17 mouse cellular contexts compared by ENCODE assay signal in the genomic region with DNA sequence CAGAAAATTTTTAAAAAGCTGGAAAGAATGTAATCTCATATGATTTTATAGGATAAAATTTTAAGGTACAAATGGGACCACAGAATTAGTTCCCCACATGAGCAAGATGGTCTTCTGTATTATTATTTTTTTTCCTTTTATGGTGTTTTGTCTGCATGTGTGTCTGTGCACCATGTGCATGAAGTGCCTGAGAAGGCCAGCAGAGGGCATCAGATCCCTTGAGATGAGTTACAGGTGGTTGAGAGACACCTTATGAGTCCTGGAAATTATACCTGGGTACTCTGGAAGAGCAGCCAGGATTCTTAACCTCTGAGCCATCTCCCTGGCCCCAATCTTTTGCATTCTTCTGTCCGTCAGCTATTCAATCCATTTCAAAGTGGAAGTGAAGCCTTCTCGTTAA. TPM values are rescaled to one million over a fixed set of nuclear protein-coding genes. Genes with fewer than 3 reads are reported as not detected.
A peak's percentile ranks its signal among the peaks of the same experiment; 100 is the strongest.
DNase-seq lines count a peak whose midpoint lies in the region; ATAC-seq and TF ChIP-seq lines count a peak whose summit lies in the region.
"Had no signal": no experiment of that assay in that cellular context is flagged by ENCODE, and none has a peak within 500 bp of the region (broad histone marks: within the 10 kb centered on the region; RNA-seq: fewer than 3 reads in every experiment).

No protein-coding gene starts in this region.

- no peak for ATAC-seq in hindbrain, postnatal 0 days
- ATAC-seq in hindbrain, embryonic 16.5 days: no peak
- ATAC-seq: inflammation-experienced regulatory T-cells, adult 6 months; midbrain, embryonic 13.5 days had no signal

- no peaks in the 10 kb centered on the region for H3K9me3 ChIP-seq in hindbrain, postnatal 0 days (ENCODE audit: low read length)
- H3K9me3 ChIP-seq in hindbrain, embryonic 16.5 days (ENCODE audit: control insufficient read depth, low read length): no peaks in the 10 kb centered on the region
- H3K9me3 ChIP-seq: midbrain, embryonic 13.5 days had no signal

- H3K4me3 ChIP-seq in hindbrain, postnatal 0 days (ENCODE audit: low read length): no peak overlapping the region
- no peak overlapping the region for H3K4me3 ChIP-seq in hindbrain, embryonic 16.5 days (ENCODE audit: low read length)
- H3K4me3 ChIP-seq: heart, embryonic 13.5 days; midbrain, embryonic 13.5 days had no signal

- no peak for TF ChIP-seq POLR2A in brain, embryonic 14.5 days (IDR thresholded peaks at IDR 0.05; ENCODE audit: borderline replicate concordance, extremely low read depth, insufficient read depth, insufficient read length, poor library complexity, severe bottlenecking)

- H3K4me2 ChIP-seq in hindbrain, postnatal 0 days (ENCODE audit: low read depth, low read length): no peak overlapping the region
- no peak overlapping the region for H3K4me2 ChIP-seq in hindbrain, embryonic 16.5 days (ENCODE audit: low read length)
- H3K4me2 ChIP-seq: heart, embryonic 13.5 days; midbrain, embryonic 13.5 days had no signal

- H3K27ac ChIP-seq in hindbrain, postnatal 0 days: no peak overlapping the region
- H3K27ac ChIP-seq in hindbrain, embryonic 16.5 days (ENCODE audit: low read depth, low read length): no peak overlapping the region
- H3K27ac ChIP-seq: heart, embryonic 13.5 days; midbrain, embryonic 13.5 days had no signal

- 92% methylated on average over 2 of the region's 2 CpGs for WGBS in hindbrain, postnatal 0 days
- WGBS in hindbrain, embryonic 16.5 days: 92% methylated on average over 2 of the region's 2 CpGs

- no peaks in the 10 kb centered on the region for H3K36me3 ChIP-seq in hindbrain, postnatal 0 days (ENCODE audit: insufficient read depth, low read length)
- no peaks in the 10 kb centered on the region for H3K36me3 ChIP-seq in hindbrain, embryonic 16.5 days (ENCODE audit: control insufficient read depth, insufficient read depth, low read length)
- H3K36me3 ChIP-seq: heart, embryonic 13.5 days; midbrain, embryonic 13.5 days had no signal

- no peak overlapping the region for H3K9ac ChIP-seq in hindbrain, postnatal 0 days (replicated peaks; ENCODE audit: low read length)
- no peak overlapping the region for H3K9ac ChIP-seq in hindbrain, embryonic 16.5 days (ENCODE audit: low read depth, low read length)
- H3K9ac ChIP-seq: heart, embryonic 13.5 days; midbrain, embryonic 13.5 days had no signal

- DNase-seq in hindbrain, postnatal 0 days (ENCODE audit: low spot score): no peak
- peak; percentile 14 for DNase-seq in thymus, postnatal 4 days
- DNase-seq in thymus, postnatal 36 days: no peak
- DNase-seq in brain, embryonic 14.5 days (ENCODE audit: low read depth): no peak
- DNase-seq in adipocyte (ENCODE audit: low spot score): no peak
- DNase-seq in left cerebral cortex, postnatal 25 days (ENCODE audit: low spot score in 2 of 2): no peak
- no peak for DNase-seq in spleen, adult 12 weeks (ENCODE audit: low spot score)
- DNase-seq: adrenal gland, postnatal 14 days; cerebellum, postnatal 36 days; gastrocnemius, postnatal 14 days; heart, postnatal 4 days; left cerebral cortex, postnatal 4 days; lung, postnatal 4 days had no signal

- 0 out of 2 replicates have a peak, but pooled peaks have one; percentile 3 for TF ChIP-seq CTCF in hindbrain, postnatal 0 days (IDR thresholded peaks at IDR 0.05; ENCODE audit: low read depth)
- TF ChIP-seq CTCF in brain, embryonic 14.5 days (IDR thresholded peaks at IDR 0.05; ENCODE audit: borderline replicate concordance, extremely low read depth, insufficient read depth, insufficient read length): peak; percentile 12; the same call in 1 of the 2 replicates

- H3K27me3 ChIP-seq in hindbrain, postnatal 0 days (ENCODE audit: insufficient read depth, low read length): no peaks in the 10 kb centered on the region
- H3K27me3 ChIP-seq in hindbrain, embryonic 16.5 days (replicated peaks; ENCODE audit: control insufficient read depth, insufficient read depth, low read length): no peaks in the 10 kb centered on the region

- H3K4me1 ChIP-seq in hindbrain, postnatal 0 days (ENCODE audit: insufficient read depth, low read length): no peaks in the 10 kb centered on the region
- H3K4me1 ChIP-seq in hindbrain, embryonic 16.5 days (ENCODE audit: control insufficient read depth, insufficient read depth, low read depth, low read length): no peaks in the 10 kb centered on the region; the same call in 1 of the 2 replicates
- H3K4me1 ChIP-seq: heart, embryonic 13.5 days; midbrain, embryonic 13.5 days had no signal

- intact Hi-C loops in left cerebral cortex, postnatal 25 days (cut with DNase I): no loop called here

RNA-seq across cellular contexts. Expression of gene Psmb2, which starts 10.4 kb away (rescaled TPM):
- 164 and 207 TPM in 2 replicates for total RNA-seq in hindbrain, postnatal 0 days (2014; rRNA removed)
- polyA plus RNA-seq in hindbrain, postnatal 0 days (2015; fragmentation: Nextera tagmentation; extraction: Ambion mirVana): 465 and 473 TPM in 2 replicates
- polyA plus RNA-seq in hindbrain, embryonic 16.5 days (2015; fragmentation: Nextera tagmentation; extraction: Ambion mirVana): 399 and 420 TPM in 2 replicates
- 253 and 284 TPM in 2 replicates for polyA plus RNA-seq in brain, embryonic 14.5 days (2012; rRNA removed)
- total RNA-seq in left cerebral cortex, postnatal 25 days (2021): 10 to 100 TPM; 92.5 to 93.7 TPM

RNA-seq across cellular contexts. Expression of gene 5730409E04Rik, which starts 57.5 kb away (rescaled TPM):
- 74.9 and 93.8 TPM in 2 replicates for total RNA-seq in hindbrain, postnatal 0 days (2014; rRNA removed)
- 28.7 and 30.2 TPM in 2 replicates for polyA plus RNA-seq in hindbrain, postnatal 0 days (2015; fragmentation: Nextera tagmentation; extraction: Ambion mirVana)
- polyA plus RNA-seq in hindbrain, embryonic 16.5 days (2015; fragmentation: Nextera tagmentation; extraction: Ambion mirVana): 14.0 and 22.1 TPM in 2 replicates
- 10.4 and 19.2 TPM in 2 replicates for polyA plus RNA-seq in brain, embryonic 14.5 days (2012; rRNA removed)
- total RNA-seq in left cerebral cortex, postnatal 25 days (2021): 10 to 100 TPM; 74.8 to 76.0 TPM
